Mouse (Mus musculus) MEL (cell line): ENCODE results near the gene Shisa4.

Experiments used
- ETS1 ChIP-seq: IDR thresholded peaks from 2 replicates; pipeline ENCODE4 v1.6.1; 2012; ENCODE audit warnings: low read depth, mild to moderate bottlenecking, inconsistent platforms, low read length, improper control_type of control experiment, moderate library complexity
- HCFC1 ChIP-seq: IDR thresholded peaks from 2 replicates; pipeline ENCODE4 v1.6.1; 2012; ENCODE audit warnings: low read depth, mild to moderate bottlenecking, inconsistent platforms, low read length, improper control_type of control experiment, moderate library complexity
- MAFK ChIP-seq: IDR thresholded peaks from 2 replicates; pipeline ENCODE4 v1.6.1; 2011; ENCODE audit warnings: low read depth, mild to moderate bottlenecking, low read length, improper control_type of control experiment, borderline replicate concordance
- POLR2AphosphoS5 ChIP-seq: IDR thresholded peaks from 2 replicates; pipeline ENCODE4 v1.6.1; 2012; ENCODE audit warnings: low read depth, borderline replicate concordance, mild to moderate bottlenecking, inconsistent platforms, low read length, moderate library complexity, mixed read lengths
- SMC3 ChIP-seq: IDR thresholded peaks from 2 replicates; pipeline ENCODE4 v1.6.1; 2011; ENCODE audit warnings: low read depth, low read length, improper control_type of control experiment

DNA sequence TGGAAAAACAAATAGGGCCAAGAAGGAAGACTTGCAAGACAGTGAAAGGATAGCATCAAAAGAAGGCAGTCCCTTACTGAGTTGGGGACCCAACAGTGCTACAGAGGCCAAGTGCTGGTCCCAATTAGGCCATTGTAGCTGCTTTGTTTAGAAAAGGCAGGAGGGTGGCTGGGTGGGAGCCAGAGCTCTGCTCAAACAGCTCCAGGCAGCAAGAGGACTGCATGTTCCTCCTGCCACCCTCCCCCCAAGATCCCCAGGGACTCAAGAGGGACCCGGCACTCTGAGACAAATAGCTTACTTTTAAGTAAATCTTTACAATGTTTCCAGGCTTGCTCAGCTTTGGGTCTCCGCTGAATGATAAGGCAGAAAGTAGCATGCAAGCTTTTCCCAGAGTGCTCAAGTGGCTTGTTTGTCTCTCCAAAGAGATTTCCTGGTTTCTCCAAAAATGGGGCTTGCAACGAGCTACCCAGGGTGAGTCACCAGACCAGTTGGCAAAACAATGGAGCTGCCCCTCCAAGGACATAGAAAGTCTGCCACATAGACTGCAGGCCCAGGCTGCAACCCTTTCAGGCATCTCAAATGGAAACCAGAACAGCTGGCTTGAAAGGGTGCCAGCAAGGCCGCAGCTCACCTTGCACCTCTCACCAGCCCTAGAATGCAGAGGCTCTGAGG is 27.4 kb downstream of the Shisa4 start:
- no peak for TF ChIP-seq HCFC1
- TF ChIP-seq POLR2AphosphoS5, result no peak
- TF ChIP-seq SMC3, result no peak
- TF ChIP-seq MAFK, result no peak
- TF ChIP-seq ETS1, result no peak
